ENCODE assay signal across 10 mouse cellular contexts in the genomic region with DNA sequence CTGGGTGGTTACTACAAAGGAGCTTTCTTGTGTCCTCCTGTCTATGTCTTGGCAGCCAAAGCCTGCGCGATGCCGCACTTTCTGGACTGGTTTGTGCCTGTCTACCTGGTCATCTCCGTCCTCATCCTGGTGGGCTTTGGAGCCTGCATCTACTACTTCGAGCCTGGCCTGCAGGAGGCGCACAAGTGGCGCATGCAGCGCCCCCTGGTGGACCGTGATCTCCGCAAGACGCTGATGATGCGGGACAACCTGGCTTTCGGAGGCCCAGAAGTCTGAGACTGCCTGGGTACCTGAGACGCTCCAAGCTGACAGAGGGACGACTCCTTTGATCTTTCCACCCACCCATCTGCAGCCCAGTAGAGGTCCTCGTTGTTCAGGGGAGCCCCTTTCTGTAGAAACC. TPM values are rescaled to one million over a fixed set of nuclear protein-coding genes. Genes with fewer than 3 reads are reported as not detected.
DNase-seq lines count a peak whose midpoint lies in the region; ATAC-seq and TF ChIP-seq lines count a peak whose summit lies in the region.
"Had no signal": no experiment of that assay in that cellular context is flagged by ENCODE, and none has a peak within 500 bp of the region (broad histone marks: within the 10 kb centered on the region; RNA-seq: fewer than 3 reads in every experiment).

No protein-coding gene starts in this region.

- WGBS in kidney, postnatal 0 days, result 13% methylated on average over 16 of the region's 16 CpGs
- WGBS in kidney, embryonic 15.5 days, result 14% methylated on average over 16 of the region's 16 CpGs
- 8% methylated on average over 16 of the region's 16 CpGs for WGBS in limb, embryonic 10.5 days

- peak; percentile 27; the same call in 1 of the 2 replicates for ATAC-seq in kidney, postnatal 0 days (replicated peaks; ENCODE audit: low FRiP score, low read depth)
- no peak; the same call in 1 of the 2 replicates for ATAC-seq in kidney, embryonic 15.5 days (replicated peaks; ENCODE audit: low FRiP score)

- peak; percentile 74 for DNase-seq in kidney, postnatal 0 days (ENCODE audit: low spot score)
- DNase-seq in Muller cell, postnatal 12 days (ENCODE audit: inconsistent ontology term), result peak; percentile 29
- peak; percentile 64 for DNase-seq in cerebellum, adult 11-12 months
- DNase-seq in gastrocnemius, postnatal 4 days (ENCODE audit: low spot score in 2 of 2), result peak; percentile 57 to 73
- DNase-seq in limb, embryonic 10.5 days (ENCODE audit: low spot score), result peak; percentile 88
- DNase-seq in retina, embryonic 14.5 days (ENCODE audit: low spot score), result peak; percentile 84
- DNase-seq in thymus, postnatal 36 days, result peak; percentile 73 to 76

- no peaks in the 10 kb centered on the region for H3K27me3 ChIP-seq in kidney, postnatal 0 days (ENCODE audit: insufficient read depth, low read length)
- 0 out of 2 replicates have a peak, but pooled peaks cover 7% of the 10 kb centered on the region for H3K27me3 ChIP-seq in kidney, embryonic 15.5 days
- peaks cover 26% of the 10 kb centered on the region for H3K27me3 ChIP-seq in limb, embryonic 10.5 days (ENCODE audit: low read depth, poor library complexity, severe bottlenecking)

- H3K9me3 ChIP-seq in kidney, postnatal 0 days (replicated peaks; ENCODE audit: low read length), result no peaks in the 10 kb centered on the region
- no peaks in the 10 kb centered on the region for H3K9me3 ChIP-seq in kidney, embryonic 15.5 days (replicated peaks)
- H3K9me3 ChIP-seq in limb, embryonic 10.5 days (replicated peaks), result no peaks in the 10 kb centered on the region

- H3K27ac ChIP-seq in kidney, postnatal 0 days, result no peak overlapping the region
- H3K27ac ChIP-seq in kidney, embryonic 15.5 days, result no peak overlapping the region
- no peak overlapping the region for H3K27ac ChIP-seq in limb, embryonic 10.5 days

- no peak overlapping the region for H3K9ac ChIP-seq in kidney, postnatal 0 days (ENCODE audit: low read depth, low read length)
- no peak overlapping the region for H3K9ac ChIP-seq in kidney, embryonic 15.5 days

- no peak overlapping the region for H3K4me3 ChIP-seq in kidney, postnatal 0 days (replicated peaks; ENCODE audit: low read depth, low read length)
- no peak overlapping the region for H3K4me3 ChIP-seq in kidney, embryonic 15.5 days (replicated peaks)
- H3K4me3 ChIP-seq in limb, embryonic 10.5 days, result no peak overlapping the region

- no peak overlapping the region for H3K4me2 ChIP-seq in kidney, postnatal 0 days (ENCODE audit: low read length)
- no peak overlapping the region for H3K4me2 ChIP-seq in kidney, embryonic 15.5 days

- peak; percentile 100 for TF ChIP-seq CTCF in kidney, postnatal 0 days (IDR thresholded peaks at IDR 0.05; ENCODE audit: low read depth)

- H3K4me1 ChIP-seq in kidney, postnatal 0 days (replicated peaks; ENCODE audit: insufficient read depth, low read length), result no peaks in the 10 kb centered on the region
- no peaks in the 10 kb centered on the region for H3K4me1 ChIP-seq in kidney, embryonic 15.5 days
- peaks cover 8% of the 10 kb centered on the region for H3K4me1 ChIP-seq in limb, embryonic 10.5 days

- no peaks in the 10 kb centered on the region for H3K36me3 ChIP-seq in kidney, postnatal 0 days (ENCODE audit: insufficient read depth, low read length)
- H3K36me3 ChIP-seq in kidney, embryonic 15.5 days, result no peaks in the 10 kb centered on the region
- no peaks in the 10 kb centered on the region for H3K36me3 ChIP-seq in limb, embryonic 10.5 days

RNA-seq across cellular contexts. Expression of gene 1500009C09Rik, which starts 7.3 kb away (rescaled TPM):
- not detected in 2 replicates for polyA plus RNA-seq in kidney, postnatal 0 days (2015; fragmentation: Nextera tagmentation; extraction: Ambion mirVana)
- 0.10 TPM in 1 of 2 replicates, not detected in the other for polyA plus RNA-seq in kidney, embryonic 15.5 days (2015; fragmentation: Nextera tagmentation; extraction: Ambion mirVana)
- total RNA-seq in gastrocnemius, postnatal 4 days (2021), result not detected
- not detected in 2 replicates for polyA plus RNA-seq in limb, embryonic 10.5 days (2016; fragmentation: Nextera tagmentation; extraction: Ambion mirVana)
- polyA plus RNA-seq: heart, embryonic 14.5 days; stomach, embryonic 14.5 days had no signal

RNA-seq across cellular contexts. Expression of gene Cenpm, which starts 15.0 kb away (rescaled TPM):
- 45.0 and 46.4 TPM in 2 replicates for polyA plus RNA-seq in kidney, postnatal 0 days (2015; fragmentation: Nextera tagmentation; extraction: Ambion mirVana)
- 78.8 and 84.2 TPM in 2 replicates for polyA plus RNA-seq in kidney, embryonic 15.5 days (2015; fragmentation: Nextera tagmentation; extraction: Ambion mirVana)
- 10 to 100 TPM in 1 of 2 experiments, 1 to 10 TPM in 1; 8.5 to 14.4 TPM for total RNA-seq in gastrocnemius, postnatal 4 days (2021)
- polyA plus RNA-seq in limb, embryonic 10.5 days (2016; fragmentation: Nextera tagmentation; extraction: Ambion mirVana), result 83.9 and 86.0 TPM in 2 replicates

RNA-seq across cellular contexts. Expression of gene Sept3, which starts 15.2 kb away (rescaled TPM):
- polyA plus RNA-seq in kidney, postnatal 0 days (2015; fragmentation: Nextera tagmentation; extraction: Ambion mirVana), result 4.2 and 4.8 TPM in 2 replicates
- 13.6 and 14.0 TPM in 2 replicates for polyA plus RNA-seq in kidney, embryonic 15.5 days (2015; fragmentation: Nextera tagmentation; extraction: Ambion mirVana)
- 1 to 10 TPM; 1.2 to 1.9 TPM for total RNA-seq in gastrocnemius, postnatal 4 days (2021)
- polyA plus RNA-seq in limb, embryonic 10.5 days (2016; fragmentation: Nextera tagmentation; extraction: Ambion mirVana), result 32.9 and 41.5 TPM in 2 replicates

RNA-seq across cellular contexts. Expression of gene Tnfrsf13c, which starts 35.3 kb away (rescaled TPM):
- 0.09 TPM in 1 of 2 replicates, not detected in the other for polyA plus RNA-seq in kidney, postnatal 0 days (2015; fragmentation: Nextera tagmentation; extraction: Ambion mirVana)
- 0.10 TPM in 1 of 2 replicates, not detected in the other for polyA plus RNA-seq in kidney, embryonic 15.5 days (2015; fragmentation: Nextera tagmentation; extraction: Ambion mirVana)
- total RNA-seq in gastrocnemius, postnatal 4 days (2021), result under 1 TPM in 1 of 2 experiments, not detected in 1; 0.66 TPM
- polyA plus RNA-seq in limb, embryonic 10.5 days (2016; fragmentation: Nextera tagmentation; extraction: Ambion mirVana), result 0.15 and 0.33 TPM in 2 replicates
- polyA plus RNA-seq: stomach, embryonic 14.5 days had no signal

RNA-seq across cellular contexts. Expression of gene Wbp2nl, which starts 39.2 kb away (rescaled TPM):
- 0.11 and 0.31 TPM in 2 replicates for polyA plus RNA-seq in kidney, postnatal 0 days (2015; fragmentation: Nextera tagmentation; extraction: Ambion mirVana)
- polyA plus RNA-seq in kidney, embryonic 15.5 days (2015; fragmentation: Nextera tagmentation; extraction: Ambion mirVana), result 0.18 and 0.35 TPM in 2 replicates
- not detected for total RNA-seq in gastrocnemius, postnatal 4 days (2021)
- polyA plus RNA-seq in limb, embryonic 10.5 days (2016; fragmentation: Nextera tagmentation; extraction: Ambion mirVana), result 0.16 and 0.38 TPM in 2 replicates
- polyA plus RNA-seq: heart, embryonic 14.5 days had no signal

Comparison
In these comparisons a context has a peak if more than half of its experiments do, and no peak if none do; other contexts are left out.
1. DNase-seq: peak in every context shown above with its lines; median percentile 88 in limb, embryonic 10.5 days; 84 in retina, embryonic 14.5 days; 74 in thymus, postnatal 36 days; 74 in kidney, postnatal 0 days; 65 in gastrocnemius, postnatal 4 days; 64 in cerebellum, adult 11-12 months; 29 in Muller cell, postnatal 12 days.